Mouse (Mus musculus) left cerebral cortex, postnatal 14 days (tissue): Measurements from ENCODE around the gene Arfgef3. TPM values are rescaled to one million over a fixed set of nuclear protein-coding genes. Genes with fewer than 3 reads are reported as not detected.

Source experiments
- DNase-seq, 2 experiments: peaks; one replicate each; pipeline ENCODE4 v3.0.0; 2021 to 2022; ENCODE audit warnings: low spot score in 2 of 2, mixed read lengths in 1 of 2
- intact Hi-C: fragments of 180-260 bp; cut with DNase I; formaldehyde crosslinking; loops from one replicate; pipeline ENCODE4 v1.15.1; 2025
- total RNA-seq, 2 experiments: library from RNA; stranded (reverse); gene quantifications; 2 replicates each; pipeline ENCODE4 v1.2.3; 2021

Arfgef3 gene
- total RNA-seq, 2 experiments from 2014 or later: 104 to 116 TPM

GRCm38 (mm10) chr10:18696461-18696860, 47.3 kb downstream of the Arfgef3 start:
- intact Hi-C loops: no loop called here
- DNase-seq: no peak

- DNase-seq: peak in 1 of 2 experiments; percentile 25
- intact Hi-C loops: no loop called here
These were observed 55.5 kb downstream of the Arfgef3 start for GRCm38 (mm10) chr10:18688234-18688633.

DNA sequence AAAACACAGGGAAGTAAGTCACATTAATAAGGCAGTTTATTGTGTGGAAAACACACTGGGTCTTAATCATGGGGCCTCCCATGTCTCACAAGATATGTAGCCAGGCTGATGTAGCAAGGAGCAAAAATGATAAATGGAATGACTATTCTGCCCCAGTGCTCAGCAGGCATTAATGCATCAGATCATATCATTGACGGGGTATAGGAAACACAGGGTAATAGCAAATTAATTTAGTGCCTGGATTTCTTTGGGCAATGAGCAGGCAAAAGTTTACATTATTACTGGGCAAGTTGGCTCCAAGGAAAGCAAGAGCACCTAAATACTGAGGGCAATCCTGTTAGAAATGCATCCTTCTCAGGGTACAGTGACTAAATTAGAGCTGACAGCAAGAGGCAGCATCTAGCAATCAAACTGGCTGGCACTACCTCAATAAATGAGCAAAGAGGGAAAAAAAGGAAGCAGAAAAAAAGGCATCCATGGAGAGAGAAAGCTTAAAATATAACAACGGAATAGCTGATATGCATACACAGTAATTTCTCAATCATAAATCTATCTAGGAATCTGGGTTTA, 62.3 kb downstream of the Arfgef3 start:
- intact Hi-C loops: no loop called here
- DNase-seq: no peak

- intact Hi-C loops: no loop called here
- DNase-seq: no peak
These were observed 62.9 kb downstream of the Arfgef3 start for GRCm38 (mm10) chr10:18680661-18681384.

DNA sequence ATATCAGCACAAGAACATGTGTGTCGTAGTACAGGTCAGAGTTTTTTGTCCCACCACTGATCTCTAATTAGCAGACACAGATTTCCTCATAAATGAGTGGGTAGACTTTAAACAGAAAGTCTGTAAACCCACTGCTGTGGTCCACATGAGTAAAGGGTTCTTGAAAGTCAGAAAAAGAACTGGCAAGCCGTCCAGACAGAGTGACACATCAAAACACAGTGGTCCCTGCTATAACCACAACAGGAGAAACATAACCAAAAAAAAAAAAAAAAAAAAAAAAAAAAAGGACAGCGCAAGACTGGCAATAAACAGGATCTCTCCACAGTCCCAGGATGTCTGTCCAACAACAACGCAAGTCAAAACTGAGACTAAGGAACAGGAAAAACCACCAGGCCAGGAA, 64.9 kb downstream of the Arfgef3 start:
- intact Hi-C loops: no loop called here
- DNase-seq: no peak

DNA sequence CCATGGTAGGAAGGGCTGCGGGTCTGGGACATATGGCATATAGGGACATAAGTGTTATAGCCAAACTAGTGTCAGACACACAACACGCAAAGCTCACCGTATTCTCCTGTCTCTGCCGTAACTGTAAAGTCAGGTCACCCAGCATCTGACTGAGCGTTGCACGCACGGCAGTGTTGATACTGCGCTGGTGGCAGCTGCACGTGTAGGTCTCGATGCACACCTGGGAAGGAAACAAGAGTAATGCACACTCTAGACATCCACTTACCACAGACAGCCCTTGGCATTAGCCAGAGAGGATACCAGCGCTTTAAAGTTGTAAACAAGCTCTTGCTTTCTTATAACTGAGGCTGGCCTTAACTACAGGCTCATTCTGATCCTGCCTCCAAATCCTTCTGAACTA, 79.0 kb downstream of the Arfgef3 start:
- no peak for DNase-seq
- intact Hi-C loops: no loop called here

- no peak for DNase-seq
- intact Hi-C loops: no loop called here
These were observed 79.7 kb downstream of the Arfgef3 start for GRCm38 (mm10) chr10:18664016-18664415.

GRCm38 (mm10) chr10:18661606-18662220, 82.0 kb downstream of the Arfgef3 start:
- no peak for DNase-seq
- intact Hi-C loops: no loop called here

DNA sequence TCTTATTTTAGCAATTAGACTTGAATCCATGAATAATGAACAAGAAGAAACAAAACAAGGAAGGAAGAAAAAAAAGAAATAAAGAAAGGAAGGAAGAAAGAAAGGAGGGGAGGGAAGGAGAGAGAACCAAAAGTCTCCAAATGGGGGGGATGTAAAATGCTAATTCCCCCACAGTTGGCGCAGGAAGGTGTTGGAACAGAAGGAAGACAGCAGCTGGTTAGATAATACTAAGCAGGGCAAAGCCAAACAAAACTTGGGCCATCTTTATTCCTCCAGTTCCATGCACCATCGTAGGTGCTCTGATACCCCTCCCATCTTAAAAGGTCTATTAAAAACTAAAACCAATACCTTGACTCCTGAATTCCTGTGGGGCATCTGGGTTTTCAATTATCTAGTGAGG, 82.8 kb downstream of the Arfgef3 start:
- intact Hi-C loops: no loop called here
- DNase-seq: peak; percentile 26 to 27

DNA sequence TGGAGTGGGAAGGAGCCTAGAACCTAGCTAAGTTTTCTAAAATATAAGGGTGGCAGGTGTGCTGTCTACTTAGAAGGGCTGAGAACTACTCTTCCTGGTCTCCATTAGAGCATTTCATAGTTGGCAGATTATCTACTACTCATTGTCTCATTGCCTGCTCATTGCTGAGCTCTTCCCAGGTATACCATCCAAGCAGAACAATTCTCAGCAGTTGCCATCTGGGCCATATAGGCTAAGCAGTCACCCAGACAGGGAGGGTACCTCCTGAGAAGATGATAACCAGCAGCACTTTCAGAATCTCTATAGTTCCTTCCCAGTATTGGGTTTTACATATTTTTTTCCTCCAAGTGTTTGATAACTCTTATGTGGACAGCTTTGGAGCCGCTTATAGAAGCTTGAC, 86.2 kb downstream of the Arfgef3 start:
- DNase-seq: no peak
- intact Hi-C loops: no loop called here

GRCm38 (mm10) chr10:18647069-18647468, 96.7 kb downstream of the Arfgef3 start:
- no peak for DNase-seq
- intact Hi-C loops: no loop called here

- intact Hi-C loops: no loop called here
- no peak for DNase-seq
These were observed 97.7 kb downstream of the Arfgef3 start for GRCm38 (mm10) chr10:18646035-18646434.

- DNase-seq: no peak
- intact Hi-C loops: no loop called here
These were observed 99.4 kb downstream of the Arfgef3 start for GRCm38 (mm10) chr10:18644346-18644745.

- no peak for DNase-seq
- intact Hi-C loops: no loop called here
These were observed 100.2 kb downstream of the Arfgef3 start for GRCm38 (mm10) chr10:18643506-18643905.

GRCm38 (mm10) chr10:18642854-18643253, 100.9 kb downstream of the Arfgef3 start:
- intact Hi-C loops: no loop called here
- DNase-seq: no peak

DNA sequence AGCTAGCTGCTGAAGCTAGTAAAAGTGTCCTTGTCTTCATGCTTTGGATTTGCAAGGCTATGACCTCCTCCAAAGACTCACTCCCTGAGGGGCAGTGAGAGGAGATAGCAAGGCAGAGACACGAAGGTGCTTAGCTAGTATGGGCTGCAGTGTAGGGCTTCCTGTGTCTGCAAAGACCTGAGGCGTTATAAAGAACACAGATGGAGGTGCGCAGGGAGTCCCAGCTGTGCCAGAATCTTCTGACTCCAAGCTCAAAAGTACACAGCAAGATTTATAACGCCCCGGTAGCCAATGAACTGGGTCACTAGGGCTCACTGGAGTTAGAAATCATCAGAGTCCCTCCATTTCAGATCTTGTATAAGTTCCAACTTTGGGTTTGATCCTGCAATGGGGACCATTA, 103.2 kb downstream of the Arfgef3 start:
- no peak for DNase-seq
- intact Hi-C loops: no loop called here

DNA sequence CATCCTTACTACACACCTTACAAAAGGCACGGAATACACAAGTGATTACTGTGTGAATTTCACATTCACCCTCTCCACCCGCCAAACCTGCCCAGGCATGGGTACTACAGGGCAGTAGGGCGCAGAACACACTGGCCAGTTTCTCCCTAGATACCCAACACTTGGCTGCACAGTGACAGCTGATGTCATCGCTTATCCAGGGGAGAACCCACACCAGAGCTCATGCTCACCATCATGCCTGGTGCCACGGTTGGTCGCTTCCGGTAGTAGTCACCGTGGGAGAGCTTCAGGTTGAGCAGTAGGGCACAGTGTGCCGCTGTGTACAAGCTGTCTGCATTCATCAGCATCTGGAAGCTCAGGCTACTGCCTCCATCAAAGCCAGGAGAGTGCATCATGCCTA, 108.3 kb downstream of the Arfgef3 start:
- intact Hi-C loops: no loop called here
- DNase-seq: no peak

- intact Hi-C loops: no loop called here
- DNase-seq: no peak
These were observed 109.3 kb downstream of the Arfgef3 start for GRCm38 (mm10) chr10:18634405-18634985.

GRCm38 (mm10) chr10:18630498-18630897, 113.3 kb downstream of the Arfgef3 start:
- intact Hi-C loops: no loop called here
- no peak for DNase-seq

GRCm38 (mm10) chr10:18627530-18627929, 116.2 kb downstream of the Arfgef3 start:
- peak; percentile 71 to 84 for DNase-seq
- intact Hi-C loops: no loop called here

DNA sequence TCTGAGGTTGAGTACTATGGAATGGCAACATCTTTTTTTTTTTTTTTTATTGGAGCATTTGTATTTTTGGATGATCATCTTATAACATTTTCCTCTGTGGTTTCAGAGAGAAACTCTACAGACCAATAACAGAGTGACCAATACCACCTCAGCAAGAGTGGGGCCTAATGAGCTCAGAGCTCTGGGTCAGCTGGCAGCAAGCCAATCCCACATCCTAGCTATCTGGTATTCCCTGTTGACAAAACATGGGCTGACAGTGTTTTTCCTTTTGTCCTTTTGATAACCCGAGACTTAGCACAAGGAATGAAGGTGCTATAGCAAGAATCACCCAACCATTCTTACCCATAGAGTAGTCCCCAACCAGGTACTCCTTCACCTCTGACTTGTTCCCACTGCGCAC, 131.0 kb downstream of the Arfgef3 start:
- intact Hi-C loops: no loop called here
- DNase-seq: no peak
